Mouse (Mus musculus): ENCODE measurements at regions not wholly inside any gene's neighbourhood (a gene's known extent, or its start where the extent isn't known, plus 50 kb on each side); places are given as distances from the start of the nearest gene placed in this dataset.

DNA sequence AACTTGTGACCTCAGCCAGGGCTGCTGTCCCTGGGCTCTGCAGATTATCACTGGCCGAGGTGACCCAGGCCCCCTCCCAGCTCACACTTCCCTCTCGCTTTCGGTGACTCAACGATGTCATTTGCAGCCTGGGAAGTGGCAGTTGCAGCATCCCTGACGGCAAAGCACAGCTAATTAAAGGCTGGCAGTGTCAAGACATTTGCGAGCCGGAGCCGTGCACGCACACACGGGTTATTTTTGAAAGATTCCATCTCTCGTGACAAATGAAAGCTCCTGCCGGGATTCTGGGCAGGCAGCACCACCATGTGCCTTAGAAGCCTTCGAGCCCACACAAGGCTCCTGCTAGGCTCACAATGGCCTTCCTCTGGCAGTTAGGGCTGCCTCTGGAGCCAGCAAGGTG, 164.7 kb upstream of the A430005L14Rik start:
- TF ChIP-seq CTCF (IDR thresholded peaks at IDR 0.05; ENCODE audit: control insufficient read depth, insufficient read depth, low read length) (no peak), POLR2A (IDR thresholded peaks at IDR 0.05; ENCODE audit: borderline replicate concordance, control insufficient read depth, low read depth, low read length) (no peak)

Measured in bone marrow, adult 2 months (tissue).